Mouse (Mus musculus) heart, postnatal 0 days (tissue): ENCODE measurements around the gene 4931409K22Rik. TPM values are rescaled to one million over a fixed set of nuclear protein-coding genes. Genes with fewer than 3 reads are reported as not detected.

Experiments
- ATAC-seq: fragments of 200-750 bp; cut with Nextera tagmentation; 2 replicates; pipeline ENCODE4 v1.8.0; 2017; ENCODE audit warnings: low read depth, moderate number of reproducible peaks, moderate library complexity; ENCODE audit not compliant: insufficient read depth
- DNase-seq: peaks from one replicate; pipeline ENCODE4 v3.0.0-alpha.2; 2016; ENCODE audit warnings: low spot score
- H3K27ac ChIP-seq: fragments of 300-500 bp; sonication (generic); 2 replicates; pipeline ENCODE4 v1.5.1; 2014; ENCODE audit warnings: low read depth, mild to moderate bottlenecking
- H3K27me3 ChIP-seq: fragments of 300-500 bp; sonication (generic); 2 replicates; pipeline ENCODE4 v1.6.1; 2014; ENCODE audit warnings: low read length, mixed read lengths; ENCODE audit not compliant: control insufficient read depth, insufficient read depth
- H3K36me3 ChIP-seq: fragments of 300-500 bp; sonication (generic); replicated peaks from 2 replicates; pipeline ENCODE4 v1.6.1; 2014; ENCODE audit warnings: low read length, mixed read lengths; ENCODE audit not compliant: control insufficient read depth, insufficient read depth
- H3K4me1 ChIP-seq: fragments of 300-500 bp; sonication (generic); 2 replicates; pipeline ENCODE4 v1.6.1; 2014; ENCODE audit warnings: antibody characterized with exemption; ENCODE audit not compliant: control insufficient read depth, insufficient read depth
- H3K4me2 ChIP-seq: fragments of 300-500 bp; sonication (generic); 2 replicates; pipeline ENCODE4 v1.6.1; 2014; ENCODE audit warnings: low read depth, mild to moderate bottlenecking, low read length, moderate library complexity
- H3K4me3 ChIP-seq: fragments of 300-500 bp; sonication (generic); 2 replicates; pipeline ENCODE4 v1.5.1; 2014; ENCODE audit warnings: low read depth, low read length
- H3K9ac ChIP-seq: fragments of 300-500 bp; sonication (generic); replicated peaks from 2 replicates; pipeline ENCODE4 v1.6.1; 2014; ENCODE audit warnings: low read depth, low read length, mixed read lengths
- H3K9me3 ChIP-seq: fragments of 300-500 bp; sonication (generic); replicated peaks from 2 replicates; pipeline ENCODE4 v1.6.1; 2016; ENCODE audit warnings: low read length; ENCODE audit not compliant: control insufficient read depth
- CTCF ChIP-seq: IDR thresholded peaks from 2 replicates; pipeline ENCODE4 v1.5.1; 2016; ENCODE audit warnings: antibody characterized with exemption, control low read depth, low read depth
- EP300 ChIP-seq: IDR thresholded peaks from 2 replicates; pipeline ENCODE4 v1.6.1; 2016; ENCODE audit warnings: antibody characterized with exemption, low read depth
- WGBS: fragments of 180-500 bp; shearing (Covaris S2); extraction: QIAGEN DNeasy Blood & Tissue Kit; methylation state at CpG from one replicate; pipeline ENCODE4 v1.1.7; 2014; 5-methylcytosine and 5-hydroxymethylcytosine counted together
- polyA plus RNA-seq: library from polyadenylated mRNA; unstranded; fragments of >200 nt; fragmentation: Nextera tagmentation; extraction: Ambion mirVana; gene quantifications from 2 replicates; pipeline ENCODE4 v1.2.1, GENCODE M21; 2015
- total RNA-seq: library from RNA; depleted of rRNA; stranded (reverse); fragments of >200 nt; gene quantifications from 2 replicates; pipeline ENCODE4 v1.2.3, GENCODE M21; 2014; ENCODE audit warnings: low replicate concordance

The 4931409K22Rik gene
- total and polyA plus RNA-seq, 2 experiments from 2014 or later = not detected

- Histone ChIP-seq H3K4me1 (peaks cover 31% of the 10 kb centered on the region), H3K4me3 (peak overlapping the region; percentile 44; the same call in 1 of the 2 replicates), H3K4me2 (peak overlapping the region; percentile 78), H3K9ac (0 out of 2 replicates have a peak overlapping the region, but pooled peaks have one; percentile 49), H3K27ac (no peak overlapping the region), H3K9me3 (no peaks in the 10 kb centered on the region), H3K27me3 (no peaks in the 10 kb centered on the region), H3K36me3 (peaks cover 20% of the 10 kb centered on the region)
- WGBS = 21% methylated on average over 8 of the region's 8 CpGs
- TF ChIP-seq CTCF = no peak
- TF ChIP-seq EP300 = no peak
- DNase-seq = no peak
- ATAC-seq = no peak
These were observed 42.5 kb upstream of the 4931409K22Rik start for GRCm38 (mm10) chr5:24599137-24599536.

GRCm38 (mm10) chr5:24598570-24599006 is 42.0 kb upstream of the 4931409K22Rik start:
- WGBS = under 1% methylated on average over 39 of the region's 41 CpGs
- Histone ChIP-seq H3K27me3 (no peaks in the 10 kb centered on the region), H3K36me3 (peaks cover 24% of the 10 kb centered on the region), H3K9me3 (no peaks in the 10 kb centered on the region), H3K9ac (peak overlapping the region; percentile 49), H3K4me1 (peaks cover 26% of the 10 kb centered on the region), H3K4me3 (peak overlapping the region; percentile 44), H3K27ac (no peak overlapping the region), H3K4me2 (peak overlapping the region; percentile 78)
- TF ChIP-seq CTCF (peak; percentile 51), EP300 (no peak)
- peak; percentile 37 for DNase-seq
- peak; percentile 7; the same call in 1 of the 2 replicates for ATAC-seq

GRCm38 (mm10) chr5:24597901-24598569 is 41.4 kb upstream of the 4931409K22Rik start:
- Histone ChIP-seq H3K27me3 (no peaks in the 10 kb centered on the region), H3K4me2 (peak overlapping the region; percentile 78), H3K4me1 (peaks cover 20% of the 10 kb centered on the region), H3K4me3 (peak overlapping the region; percentile 44), H3K9me3 (no peaks in the 10 kb centered on the region), H3K9ac (peak overlapping the region; percentile 49), H3K36me3 (peaks cover 30% of the 10 kb centered on the region), H3K27ac (no peak overlapping the region)
- TF ChIP-seq EP300 (no peak), CTCF (no peak)
- no peak for DNase-seq
- 35% methylated on average over 15 of the region's 15 CpGs for WGBS
- no peak for ATAC-seq

- Histone ChIP-seq H3K36me3 (peaks cover 38% of the 10 kb centered on the region), H3K4me3 (no peak overlapping the region), H3K4me1 (peaks cover 20% of the 10 kb centered on the region), H3K4me2 (no peak overlapping the region), H3K9ac (no peak overlapping the region), H3K9me3 (no peaks in the 10 kb centered on the region), H3K27me3 (no peaks in the 10 kb centered on the region), H3K27ac (no peak overlapping the region)
- DNase-seq (peak; percentile 85), ATAC-seq (no peak)
- 76% methylated on average over 2 of the region's 2 CpGs for WGBS
- TF ChIP-seq CTCF = peak; percentile 71
- TF ChIP-seq EP300 = no peak
These were observed 40.7 kb upstream of the 4931409K22Rik start for GRCm38 (mm10) chr5:24597221-24597728.

- H3K4me3 ChIP-seq = no peak overlapping the region
- H3K4me2 ChIP-seq = no peak overlapping the region
- no peak overlapping the region for H3K27ac ChIP-seq
- H3K9me3 ChIP-seq = no peaks in the 10 kb centered on the region
- peaks cover 20% of the 10 kb centered on the region for H3K4me1 ChIP-seq
- no peak overlapping the region for H3K9ac ChIP-seq
- DNase-seq (no peak), ATAC-seq (no peak)
- no peaks in the 10 kb centered on the region for H3K27me3 ChIP-seq
- peaks cover 44% of the 10 kb centered on the region for H3K36me3 ChIP-seq
- TF ChIP-seq EP300 (no peak), CTCF (no peak)
- WGBS = 56% methylated on average over 11 of the region's 11 CpGs
These were observed 40.0 kb upstream of the 4931409K22Rik start for GRCm38 (mm10) chr5:24596519-24597171.
